Mouse (Mus musculus): ENCODE results near the gene Boll.

GRCm38 (mm10) chr1:55383114-55383773 is 20.0 kb upstream of the Boll start:
- TF ChIP-seq CTCF (IDR thresholded peaks at IDR 0.05; ENCODE audit: insufficient read depth, low read depth, low read length) (peak; percentile 86), POLR2A (IDR thresholded peaks at IDR 0.05; ENCODE audit: insufficient read depth, low read depth, low read length) (no peak)

Measured in olfactory bulb, adult 2 months (tissue).